Mouse (Mus musculus): Measurements from ENCODE around the gene Cbr4.
A peak's percentile ranks its signal among the peaks of the same experiment; 100 is the strongest.

- TF ChIP-seq CTCF (conservative IDR thresholded peaks at IDR 0.05; ENCODE audit: low read length) (peak; percentile 60), NANOG (IDR thresholded peaks at IDR 0.05; ENCODE audit: borderline replicate concordance, low read length) (no peak)
These were observed 7.9 kb upstream of the Cbr4 start for GRCm38 (mm10) chr8:61479506-61480214.

Data from E14TG2a.4 (cell line).